Mouse (Mus musculus) myocyte (in vitro differentiated cells): ENCODE measurements around the gene Zfp683.

Source experiments
- CEBPB ChIP-seq: IDR thresholded peaks from 2 replicates; pipeline ENCODE4 v1.6.1; 2011; ENCODE audit warnings: mild to moderate bottlenecking, moderate library complexity; ENCODE audit not compliant: poor library complexity, insufficient read depth, severe bottlenecking
- E2F4 ChIP-seq: IDR thresholded peaks from one replicate; pipeline ENCODE4 v1.6.1; 2011; ENCODE audit warnings: mild to moderate bottlenecking, control low read depth, moderate library complexity; ENCODE audit not compliant: insufficient read depth
- MAX ChIP-seq: IDR thresholded peaks from one replicate; pipeline ENCODE4 v1.6.1; 2011; ENCODE audit warnings: low read depth, mild to moderate bottlenecking, control low read depth
- MYOD1 ChIP-seq, 3 experiments: IDR thresholded peaks; one replicate each; pipeline ENCODE4 v1.6.1; 2011; ENCODE audit warnings: control low read depth in 2 of 3, low read depth in 2 of 3, mild to moderate bottlenecking in 2 of 3, moderate library complexity in 1 of 3; ENCODE audit not compliant: insufficient read length in 2 of 3, control insufficient read depth in 1 of 3
- MYOG ChIP-seq, 3 experiments: IDR thresholded peaks; one replicate each; pipeline ENCODE4 v1.6.1; 2011; ENCODE audit warnings: control low read depth in 2 of 3, low read depth in 2 of 3, mild to moderate bottlenecking in 2 of 3; ENCODE audit not compliant: insufficient read length in 2 of 3, control insufficient read depth in 1 of 3, insufficient read depth in 1 of 3
- POLR2A ChIP-seq: IDR thresholded peaks from one replicate; pipeline ENCODE4 v1.6.1; 2011; ENCODE audit warnings: low read depth, mild to moderate bottlenecking, control low read depth, moderate library complexity; ENCODE audit not compliant: insufficient read length
- POLR2AphosphoS2 ChIP-seq: IDR thresholded peaks from one replicate; pipeline ENCODE4 v1.6.1; 2011; ENCODE audit warnings: low read depth, control low read depth; ENCODE audit not compliant: insufficient read length
- REST ChIP-seq: IDR thresholded peaks from one replicate; pipeline ENCODE4 v1.6.1; 2011; ENCODE audit warnings: mild to moderate bottlenecking, control low read depth, moderate library complexity; ENCODE audit not compliant: insufficient read depth, insufficient read length
- SRF ChIP-seq: IDR thresholded peaks from one replicate; pipeline ENCODE4 v1.6.1; 2011; ENCODE audit warnings: low read depth; ENCODE audit not compliant: control insufficient read depth, insufficient read length
- TCF12 ChIP-seq: IDR thresholded peaks from one replicate; pipeline ENCODE4 v1.6.1; 2011; ENCODE audit warnings: mild to moderate bottlenecking, control low read depth; ENCODE audit not compliant: poor library complexity, insufficient read depth, severe bottlenecking
- TCF3 ChIP-seq: IDR thresholded peaks from one replicate; pipeline ENCODE4 v1.6.1; 2011; ENCODE audit warnings: low read depth, control low read depth; ENCODE audit not compliant: insufficient read length
- USF1 ChIP-seq: IDR thresholded peaks from one replicate; pipeline ENCODE4 v1.6.1; 2011; ENCODE audit warnings: low read depth, mild to moderate bottlenecking, control low read depth, moderate library complexity

GRCm38 (mm10) chr4:134108196-134108595 lies 54.6 kb downstream of the Zfp683 start:
- TF ChIP-seq E2F4 (no peak), TCF3 (no peak), POLR2AphosphoS2 (no peak), REST (no peak), POLR2A (no peak), TCF12 (no peak), MYOD1 (IDR thresholded peaks at IDR 0.05; ENCODE audit: control insufficient read depth in 1 of 3, insufficient read length in 2 of 3, low read depth in 2 of 3) (no peak), CEBPB (no peak), MYOG (IDR thresholded peaks at IDR 0.05; ENCODE audit: control insufficient read depth in 1 of 3, insufficient read depth in 1 of 3, insufficient read length in 2 of 3, low read depth in 2 of 3) (no peak), USF1 (no peak), MAX (no peak), SRF (no peak)
